Mouse (Mus musculus): ENCODE results near the gene Gm21887. TPM values are rescaled to one million over a fixed set of nuclear protein-coding genes. Genes with fewer than 3 reads are reported as not detected.
"Not testable (repeated sequence)": the region's sequence is repeated elsewhere in the genome, so short reads cannot be mapped to it uniquely, and the experiment has no call there.

Gene Gm21887
- polyA plus RNA-seq, 1 experiment from 2014 or later: 187 TPM

- not testable (repeated sequence) for H3K9ac ChIP-seq (replicated peaks); H3K36me3 ChIP-seq; H3K4me2 ChIP-seq (replicated peaks); H3K4me1 ChIP-seq; H3K27ac ChIP-seq (replicated peaks); H3K27me3 ChIP-seq
- ATAC-seq (ENCODE audit: low FRiP score, low read depth): peak; percentile 24
- Histone ChIP-seq H3K4me3 (peak overlapping the region; percentile 2), H3K9me3 (peaks cover 34% of the 10 kb centered on the region)
- 85% methylated on average over 97 of the region's 97 CpGs for WGBS
Observed at GRCm38 (mm10) chrX:170010581-170011528, 1.4 kb downstream of the Gm21887 start.

- not testable (repeated sequence) for H3K4me1 ChIP-seq; H3K36me3 ChIP-seq; H3K27ac ChIP-seq (replicated peaks); H3K4me3 ChIP-seq; H3K4me2 ChIP-seq (replicated peaks); H3K27me3 ChIP-seq; H3K9ac ChIP-seq (replicated peaks); ATAC-seq (ENCODE audit: low FRiP score, low read depth)
- peaks cover 34% of the 10 kb centered on the region for H3K9me3 ChIP-seq
- 78% methylated on average over 5 of the region's 10 CpGs for WGBS
Observed at GRCm38 (mm10) chrX:170011529-170011879, 2.0 kb downstream of the Gm21887 start.

GRCm38 (mm10) chrX:170013421-170013820 is 4.0 kb downstream of the Gm21887 start:
- H3K4me3 ChIP-seq; H3K4me1 ChIP-seq; H3K9ac ChIP-seq (replicated peaks); H3K4me2 ChIP-seq (replicated peaks); H3K27me3 ChIP-seq; H3K27ac ChIP-seq (replicated peaks); ATAC-seq (ENCODE audit: low FRiP score, low read depth): not testable (repeated sequence)
- 100% methylated on average over 4 of the region's 13 CpGs for WGBS
- H3K36me3 ChIP-seq: peaks cover 15% of the 10 kb centered on the region
- H3K9me3 ChIP-seq: peaks cover 21% of the 10 kb centered on the region

GRCm38 (mm10) chrX:170014038-170014437 is 4.6 kb downstream of the Gm21887 start:
- H3K36me3 ChIP-seq: peaks cover 21% of the 10 kb centered on the region
- ATAC-seq (ENCODE audit: low FRiP score, low read depth): not testable (repeated sequence)

GRCm38 (mm10) chrX:170015883-170016282 is 6.4 kb downstream of the Gm21887 start:
- H3K36me3 ChIP-seq: peaks cover 32% of the 10 kb centered on the region

More at GRCm38 (mm10) chrX:170014038-170014437, 4.6 kb downstream of the Gm21887 start:
- H3K9me3 ChIP-seq: peaks cover 24% of the 10 kb centered on the region
- not testable (repeated sequence) for H3K27me3 ChIP-seq; H3K4me2 ChIP-seq (replicated peaks); H3K4me3 ChIP-seq; H3K4me1 ChIP-seq; H3K9ac ChIP-seq (replicated peaks); H3K27ac ChIP-seq (replicated peaks)
- WGBS: 67% methylated on average over 8 of the region's 13 CpGs

GRCm38 (mm10) chrX:170017333-170018245 is 8.1 kb downstream of the Gm21887 start:
- not testable (repeated sequence) for H3K4me2 ChIP-seq (replicated peaks)
- WGBS: 52% methylated on average over 27 of the region's 27 CpGs

More at GRCm38 (mm10) chrX:170015883-170016282, 6.4 kb downstream of the Gm21887 start:
- not testable (repeated sequence) for H3K4me3 ChIP-seq; H3K9ac ChIP-seq (replicated peaks); ATAC-seq (ENCODE audit: low FRiP score, low read depth); H3K27ac ChIP-seq (replicated peaks); H3K4me1 ChIP-seq; H3K4me2 ChIP-seq (replicated peaks); H3K27me3 ChIP-seq
- WGBS: 86% methylated on average over 11 of the region's 12 CpGs
- H3K9me3 ChIP-seq: peaks cover 31% of the 10 kb centered on the region

GRCm38 (mm10) chrX:170018571-170019218 is 9.2 kb downstream of the Gm21887 start:
- H3K4me1 ChIP-seq; H3K27me3 ChIP-seq; H3K9ac ChIP-seq (replicated peaks); H3K27ac ChIP-seq (replicated peaks); H3K4me3 ChIP-seq; H3K4me2 ChIP-seq (replicated peaks): not testable (repeated sequence)
- H3K9me3 ChIP-seq: peaks cover 32% of the 10 kb centered on the region
- WGBS: 85% methylated on average over 66 of the region's 66 CpGs
- peaks cover 34% of the 10 kb centered on the region for H3K36me3 ChIP-seq
- ATAC-seq (ENCODE audit: low FRiP score, low read depth): peak; percentile 80

More at GRCm38 (mm10) chrX:170017333-170018245, 8.1 kb downstream of the Gm21887 start:
- not testable (repeated sequence) for H3K27me3 ChIP-seq; H3K9ac ChIP-seq (replicated peaks); H3K4me1 ChIP-seq; H3K4me3 ChIP-seq
- Histone ChIP-seq H3K36me3 (peaks cover 34% of the 10 kb centered on the region), H3K9me3 (peaks cover 32% of the 10 kb centered on the region), H3K27ac (replicated peaks) (peak overlapping the region; percentile 0; the same call in 1 of the 2 replicates)
- ATAC-seq (ENCODE audit: low FRiP score, low read depth): peak; percentile 90

- Histone ChIP-seq H3K9me3 (peaks cover 32% of the 10 kb centered on the region), H3K36me3 (peaks cover 34% of the 10 kb centered on the region), H3K27ac (replicated peaks) (peak overlapping the region; percentile 26; the same call in 1 of the 2 replicates)
- H3K9ac ChIP-seq (replicated peaks); H3K4me3 ChIP-seq; H3K4me1 ChIP-seq; H3K4me2 ChIP-seq (replicated peaks); H3K27me3 ChIP-seq: not testable (repeated sequence)
- peak; percentile 56 for ATAC-seq (ENCODE audit: low FRiP score, low read depth)
- 84% methylated on average over 30 of the region's 30 CpGs for WGBS
Observed at GRCm38 (mm10) chrX:170019219-170019953, 9.9 kb downstream of the Gm21887 start.

- 53% methylated on average over 14 of the region's 14 CpGs for WGBS
- H3K4me1 ChIP-seq; H3K9ac ChIP-seq (replicated peaks); H3K4me2 ChIP-seq (replicated peaks); H3K27me3 ChIP-seq; H3K4me3 ChIP-seq; ATAC-seq (ENCODE audit: low FRiP score, low read depth): not testable (repeated sequence)
- peak overlapping the region; percentile 71 for H3K27ac ChIP-seq (replicated peaks)
- peaks cover 34% of the 10 kb centered on the region for H3K36me3 ChIP-seq
- peaks cover 32% of the 10 kb centered on the region for H3K9me3 ChIP-seq
Observed at GRCm38 (mm10) chrX:170019954-170020689, 10.7 kb downstream of the Gm21887 start.

GRCm38 (mm10) chrX:170020690-170021050 is 11.2 kb downstream of the Gm21887 start:
- not testable (repeated sequence) for H3K27me3 ChIP-seq; H3K4me3 ChIP-seq; ATAC-seq (ENCODE audit: low FRiP score, low read depth); H3K9ac ChIP-seq (replicated peaks); H3K4me1 ChIP-seq; H3K4me2 ChIP-seq (replicated peaks)
- Histone ChIP-seq H3K27ac (replicated peaks) (peak overlapping the region; percentile 71; the same call in 1 of the 2 replicates), H3K36me3 (peaks cover 34% of the 10 kb centered on the region), H3K9me3 (peaks cover 32% of the 10 kb centered on the region)
- 49% methylated on average over 9 of the region's 9 CpGs for WGBS
